Mouse (Mus musculus): ENCODE data around the gene Samd8. TPM values are rescaled to one million over a fixed set of nuclear protein-coding genes. Genes with fewer than 3 reads are reported as not detected.

The Samd8 gene
- polyA plus RNA-seq, 1 experiment from 2014 or later = 9.9 TPM

DNA sequence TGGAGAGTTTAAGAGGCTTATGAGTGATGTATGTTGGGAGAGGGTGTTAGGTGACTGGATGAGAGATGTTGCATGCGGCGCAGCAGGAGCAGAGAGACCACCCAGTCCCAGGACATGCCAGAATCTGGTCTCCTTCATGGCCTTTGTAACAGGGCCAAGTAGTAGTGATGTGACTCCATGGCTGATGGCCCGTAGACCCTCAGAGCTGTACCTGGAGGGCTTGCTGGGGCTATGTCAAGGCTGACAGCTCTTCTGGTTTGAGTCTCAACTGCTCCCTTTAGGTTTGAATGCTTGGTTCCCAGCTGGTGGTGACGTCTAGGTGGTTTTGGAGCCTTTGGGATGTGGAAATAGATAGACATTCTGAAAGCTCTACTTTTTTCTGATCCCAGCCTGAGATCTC, 20.4 kb upstream of the Samd8 start:
- H3K4me3 ChIP-seq (ENCODE audit: low read depth, low read length) = no peak overlapping the region
- 86% methylated on average over 4 of the region's 4 CpGs for WGBS
- no peaks in the 10 kb centered on the region for H3K27me3 ChIP-seq (ENCODE audit: insufficient read depth, low read length)
- no peak overlapping the region for H3K4me2 ChIP-seq
- no peak overlapping the region for H3K27ac ChIP-seq (ENCODE audit: low read depth)
- H3K36me3 ChIP-seq (ENCODE audit: insufficient read depth) = no peaks in the 10 kb centered on the region
- H3K9me3 ChIP-seq (ENCODE audit: low read depth, low read length) = no peaks in the 10 kb centered on the region
- TF ChIP-seq CTCF (IDR thresholded peaks at IDR 0.05; ENCODE audit: low read depth) = no peak
- DNase-seq (no peak), ATAC-seq (ENCODE audit: insufficient read depth) (no peak)
- no peaks in the 10 kb centered on the region for H3K4me1 ChIP-seq (ENCODE audit: insufficient read depth)
- no peak overlapping the region for H3K9ac ChIP-seq

DNA sequence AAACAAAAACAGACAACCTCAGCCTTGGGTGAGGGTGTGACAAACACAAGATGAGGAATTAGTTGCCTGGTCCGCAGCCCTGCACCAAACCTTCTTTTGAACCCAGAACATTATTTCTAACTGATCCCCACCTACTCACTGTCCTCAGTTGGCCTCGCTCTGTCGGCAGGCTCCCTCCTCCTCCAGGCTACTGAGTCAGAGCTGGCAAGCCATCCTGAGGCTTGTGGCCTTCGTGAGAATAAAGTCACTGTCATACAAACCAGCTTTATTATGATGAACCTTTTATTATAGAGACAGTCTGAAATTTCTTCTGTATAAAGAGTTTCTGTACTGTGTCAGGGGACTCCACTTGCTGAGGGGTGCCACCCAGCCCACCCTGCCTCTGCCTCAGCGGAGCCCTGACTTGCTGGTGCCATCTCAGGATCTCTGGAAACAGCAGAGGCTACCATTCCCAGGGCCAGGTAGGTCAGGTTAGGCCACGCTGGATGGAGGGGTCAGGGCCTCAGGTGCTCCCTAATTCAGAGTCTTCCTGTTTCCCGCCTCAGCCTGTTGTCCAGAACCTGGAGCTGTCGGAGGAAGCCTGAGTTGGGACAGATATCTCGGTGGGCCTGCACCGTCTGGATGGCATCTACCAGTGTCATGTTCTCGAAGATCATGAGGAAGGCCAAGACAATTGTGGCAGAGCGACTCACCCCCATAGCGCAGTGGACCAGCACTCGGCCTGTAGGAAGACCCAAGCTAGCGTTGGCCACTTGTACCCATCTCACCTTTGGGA, 17.0 kb upstream of the Samd8 start:
- ATAC-seq (ENCODE audit: insufficient read depth) = no peak
- TF ChIP-seq CTCF (IDR thresholded peaks at IDR 0.05; ENCODE audit: low read depth) = no peak
- WGBS = 90% methylated on average over 15 of the region's 15 CpGs

DNA sequence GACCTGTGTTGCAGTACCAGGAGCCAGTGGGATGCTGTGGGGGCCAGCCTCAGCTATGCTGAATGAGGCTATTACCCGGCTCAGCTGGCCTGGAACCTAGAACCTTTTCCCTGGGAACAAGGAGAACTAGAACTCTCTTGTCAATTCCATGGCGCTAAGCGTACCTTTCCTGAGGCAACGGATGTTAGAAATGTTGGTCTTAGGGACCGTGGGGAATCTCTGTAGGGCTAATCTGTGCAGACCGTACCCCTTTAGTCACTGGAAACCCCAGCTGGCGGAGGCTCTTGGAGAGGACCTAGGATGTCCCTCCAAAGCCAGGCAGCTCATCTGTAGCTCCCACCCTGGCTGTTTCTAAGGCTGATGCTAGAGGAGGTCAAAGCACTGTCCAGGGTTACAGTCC, 10.0 kb upstream of the Samd8 start:
- Histone ChIP-seq H3K9ac (no peak overlapping the region), H3K27me3 (ENCODE audit: insufficient read depth, low read length) (no peaks in the 10 kb centered on the region), H3K4me2 (no peak overlapping the region), H3K4me1 (ENCODE audit: insufficient read depth) (no peaks in the 10 kb centered on the region), H3K36me3 (ENCODE audit: insufficient read depth) (no peaks in the 10 kb centered on the region), H3K9me3 (ENCODE audit: low read depth, low read length) (no peaks in the 10 kb centered on the region), H3K4me3 (ENCODE audit: low read depth, low read length) (no peak overlapping the region), H3K27ac (ENCODE audit: low read depth) (no peak overlapping the region)
- 94% methylated on average over 7 of the region's 7 CpGs for WGBS
- no peak for TF ChIP-seq CTCF (IDR thresholded peaks at IDR 0.05; ENCODE audit: low read depth)
- ATAC-seq (ENCODE audit: insufficient read depth) = no peak
- no peak for DNase-seq

More for the DNA sequence above, 17.0 kb upstream of the Samd8 start:
- Histone ChIP-seq H3K9ac (no peak overlapping the region), H3K27me3 (ENCODE audit: insufficient read depth, low read length) (no peaks in the 10 kb centered on the region), H3K9me3 (ENCODE audit: low read depth, low read length) (no peaks in the 10 kb centered on the region), H3K4me3 (ENCODE audit: low read depth, low read length) (no peak overlapping the region), H3K4me1 (ENCODE audit: insufficient read depth) (no peaks in the 10 kb centered on the region), H3K36me3 (ENCODE audit: insufficient read depth) (no peaks in the 10 kb centered on the region), H3K27ac (ENCODE audit: low read depth) (no peak overlapping the region), H3K4me2 (no peak overlapping the region)
- DNase-seq = no peak

DNA sequence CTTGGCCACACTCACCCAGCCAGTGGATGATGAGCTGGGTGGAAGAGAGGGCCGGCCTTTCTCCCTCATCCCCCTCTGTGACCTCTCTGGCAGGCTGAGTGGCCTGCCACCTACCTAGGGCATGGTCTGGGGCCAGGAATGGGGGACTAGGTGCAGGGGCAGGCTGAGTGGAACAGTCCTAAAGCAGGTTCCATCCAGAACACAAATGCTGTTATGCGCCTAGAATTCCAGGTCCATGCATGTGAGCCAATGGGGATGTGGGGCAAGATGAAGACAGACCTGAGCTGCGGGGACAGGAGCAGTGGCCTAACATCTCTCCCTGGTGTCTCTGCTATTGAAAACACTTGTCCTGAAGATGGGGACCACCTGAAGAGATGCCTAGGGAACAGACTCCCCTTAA, 9.0 kb upstream of the Samd8 start:
- DNase-seq (no peak), ATAC-seq (ENCODE audit: insufficient read depth) (no peak; the same call in 1 of the 2 replicates)
- Histone ChIP-seq H3K36me3 (ENCODE audit: insufficient read depth) (no peaks in the 10 kb centered on the region), H3K4me2 (no peak overlapping the region), H3K27me3 (ENCODE audit: insufficient read depth, low read length) (no peaks in the 10 kb centered on the region), H3K4me1 (ENCODE audit: insufficient read depth) (no peaks in the 10 kb centered on the region), H3K4me3 (ENCODE audit: low read depth, low read length) (no peak overlapping the region), H3K27ac (ENCODE audit: low read depth) (no peak overlapping the region), H3K9me3 (ENCODE audit: low read depth, low read length) (no peaks in the 10 kb centered on the region), H3K9ac (no peak overlapping the region)
- WGBS = 94% methylated on average over 3 of the region's 3 CpGs
- TF ChIP-seq CTCF (IDR thresholded peaks at IDR 0.05; ENCODE audit: low read depth) = no peak

DNA sequence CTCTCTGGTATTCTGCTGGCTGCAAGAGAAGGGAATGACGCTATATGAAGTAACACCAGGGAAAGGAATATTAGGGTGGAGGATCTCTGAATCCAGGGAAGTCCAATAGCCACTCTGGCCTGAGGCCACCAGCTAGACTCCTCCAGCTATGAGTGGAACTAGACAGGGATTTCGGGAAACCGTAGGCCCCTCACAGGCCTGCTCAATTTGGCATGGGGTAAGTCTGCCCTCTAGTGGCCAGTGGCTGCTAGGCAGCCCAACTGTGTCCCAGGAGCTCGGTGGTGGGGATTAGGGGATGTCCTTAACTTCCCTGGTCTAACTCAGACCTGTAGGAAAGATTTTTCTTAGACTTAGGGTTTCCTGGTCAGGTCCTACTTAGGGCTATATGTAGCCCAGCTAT, 8.5 kb upstream of the Samd8 start:
- no peaks in the 10 kb centered on the region for H3K4me1 ChIP-seq (ENCODE audit: insufficient read depth)
- no peaks in the 10 kb centered on the region for H3K9me3 ChIP-seq (ENCODE audit: low read depth, low read length)
- H3K4me2 ChIP-seq = no peak overlapping the region
- ATAC-seq (ENCODE audit: insufficient read depth) (peak; percentile 75), DNase-seq (peak; percentile 95)
- TF ChIP-seq CTCF (IDR thresholded peaks at IDR 0.05; ENCODE audit: low read depth) = peak; percentile 99
- 19% methylated on average over 4 of the region's 4 CpGs for WGBS
- no peak overlapping the region for H3K9ac ChIP-seq
- H3K27ac ChIP-seq (ENCODE audit: low read depth) = no peak overlapping the region
- no peaks in the 10 kb centered on the region for H3K27me3 ChIP-seq (ENCODE audit: insufficient read depth, low read length)
- no peak overlapping the region for H3K4me3 ChIP-seq (ENCODE audit: low read depth, low read length)
- H3K36me3 ChIP-seq (ENCODE audit: insufficient read depth) = no peaks in the 10 kb centered on the region

DNA sequence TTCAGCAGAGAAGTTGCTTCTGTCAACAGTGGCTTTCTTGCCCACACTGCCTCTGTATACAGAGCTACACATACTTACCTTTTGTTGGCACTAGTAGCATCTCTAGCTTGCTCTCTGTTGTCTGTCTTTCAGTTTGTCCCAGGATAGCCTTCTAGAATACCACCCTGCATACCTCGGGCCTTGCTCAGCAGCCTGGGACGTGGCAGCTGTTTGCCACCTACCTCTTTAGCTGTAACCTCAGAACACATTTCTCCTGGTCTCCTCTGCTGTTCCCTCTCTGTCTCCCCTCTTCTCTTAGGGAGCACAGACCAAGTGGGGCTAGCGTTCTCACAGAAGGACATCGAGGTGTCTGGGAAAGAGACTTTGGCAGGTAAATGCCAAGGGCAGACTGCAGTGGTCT, 7.9 kb upstream of the Samd8 start:
- no peak overlapping the region for H3K9ac ChIP-seq
- no peaks in the 10 kb centered on the region for H3K36me3 ChIP-seq (ENCODE audit: insufficient read depth)
- no peaks in the 10 kb centered on the region for H3K27me3 ChIP-seq (ENCODE audit: insufficient read depth, low read length)
- 93% methylated on average over 4 of the region's 4 CpGs for WGBS
- H3K4me1 ChIP-seq (ENCODE audit: insufficient read depth) = no peaks in the 10 kb centered on the region
- H3K9me3 ChIP-seq (ENCODE audit: low read depth, low read length) = no peaks in the 10 kb centered on the region
- no peak for TF ChIP-seq CTCF (IDR thresholded peaks at IDR 0.05; ENCODE audit: low read depth)
- DNase-seq = no peak
- H3K4me2 ChIP-seq = no peak overlapping the region
- no peak overlapping the region for H3K4me3 ChIP-seq (ENCODE audit: low read depth, low read length)
- H3K27ac ChIP-seq (ENCODE audit: low read depth) = no peak overlapping the region
- no peak for ATAC-seq (ENCODE audit: insufficient read depth)

DNA sequence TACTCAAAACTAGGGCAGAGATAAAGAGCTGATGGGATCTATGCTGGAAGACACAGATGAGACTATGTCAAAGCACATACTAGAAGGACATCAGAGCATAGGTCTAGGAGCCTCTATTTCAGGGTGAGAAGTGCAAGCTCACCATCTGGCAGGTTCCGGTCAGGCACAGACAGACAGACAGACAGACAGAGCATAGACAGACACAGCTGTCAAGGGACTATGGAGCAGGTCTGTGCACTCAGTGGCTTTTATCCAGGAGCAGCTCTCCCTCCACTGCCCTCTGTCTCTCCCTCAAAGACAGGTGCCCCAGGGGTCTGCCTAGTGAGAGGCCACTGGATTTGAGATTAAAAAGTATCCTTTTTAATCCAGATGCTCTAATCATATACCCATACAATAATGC, 6.2 kb upstream of the Samd8 start:
- no peaks in the 10 kb centered on the region for H3K4me1 ChIP-seq (ENCODE audit: insufficient read depth)
- TF ChIP-seq CTCF (IDR thresholded peaks at IDR 0.05; ENCODE audit: low read depth) = no peak
- H3K4me2 ChIP-seq = no peak overlapping the region
- ATAC-seq (ENCODE audit: insufficient read depth) = no peak
- H3K9ac ChIP-seq = no peak overlapping the region
- WGBS = 83% methylated on average over 1 of the region's 1 CpGs
- H3K36me3 ChIP-seq (ENCODE audit: insufficient read depth) = no peaks in the 10 kb centered on the region
- no peaks in the 10 kb centered on the region for H3K27me3 ChIP-seq (ENCODE audit: insufficient read depth, low read length)
- H3K9me3 ChIP-seq (ENCODE audit: low read depth, low read length) = no peaks in the 10 kb centered on the region
- DNase-seq = no peak
- no peak overlapping the region for H3K4me3 ChIP-seq (ENCODE audit: low read depth, low read length)
- no peak overlapping the region for H3K27ac ChIP-seq (ENCODE audit: low read depth)
